Mouse (Mus musculus): Measurements from ENCODE around the gene Washc3.

Gene Washc3

DNA sequence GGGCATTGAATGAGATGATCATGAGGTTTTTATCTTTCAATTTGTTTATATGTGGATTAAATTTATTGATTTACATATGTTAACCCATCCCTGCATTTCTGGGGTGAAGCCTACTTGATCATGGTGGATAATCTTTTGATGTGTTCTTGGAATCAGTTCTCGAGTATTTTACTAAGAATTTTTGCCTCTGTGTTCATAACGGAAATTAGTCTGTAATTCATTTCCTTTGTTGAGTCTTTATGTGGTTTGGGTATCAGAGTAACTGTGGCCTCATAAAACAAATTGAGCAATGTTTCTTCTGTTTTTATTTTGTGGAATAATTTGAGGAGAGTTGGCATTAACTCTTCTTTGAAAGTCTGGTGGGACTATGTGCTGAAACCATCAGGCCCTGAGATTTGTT, 54.7 kb downstream of the Washc3 start:
- no peak for DNase-seq (ENCODE audit: low spot score in 2 of 2)

DNA sequence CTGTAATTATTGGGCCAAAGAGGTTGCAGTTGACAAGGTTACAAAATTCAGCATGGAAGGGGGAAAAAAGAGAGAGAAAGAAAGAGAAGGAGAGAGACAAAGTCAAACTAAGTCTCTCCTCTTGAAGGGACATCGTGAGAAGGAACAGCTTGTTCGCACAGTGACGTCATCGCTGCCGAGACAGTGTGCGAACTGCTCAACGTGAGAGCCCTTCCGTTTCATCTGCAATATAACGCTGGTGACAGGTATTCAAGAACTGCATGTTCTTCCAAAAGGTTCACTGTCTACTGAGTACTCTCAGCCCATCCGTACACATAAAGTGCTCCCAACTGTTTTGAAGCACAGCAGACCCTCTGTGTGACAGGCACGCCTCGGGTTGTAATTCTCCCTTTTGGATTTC, 59.4 kb downstream of the Washc3 start:
- DNase-seq (ENCODE audit: low spot score in 2 of 2), result no peak

DNA sequence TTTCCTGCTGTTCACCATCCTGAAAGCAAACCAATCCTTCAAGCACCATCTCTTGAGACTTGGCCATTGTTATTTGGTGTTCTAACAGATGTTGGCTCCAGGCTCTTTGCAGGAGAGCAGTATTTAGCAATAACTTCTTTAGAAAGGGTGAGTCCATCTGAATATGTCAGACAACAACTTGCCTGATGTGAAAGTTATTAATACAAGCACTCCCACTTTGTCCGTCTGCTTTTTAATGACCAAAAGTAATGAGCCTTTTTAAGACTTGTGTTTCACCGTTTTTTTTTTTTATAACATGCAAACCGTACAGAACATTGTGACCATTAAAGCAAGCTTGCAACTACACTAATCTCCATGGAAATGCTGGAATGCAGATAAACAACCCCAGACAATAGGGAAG, 60.3 kb downstream of the Washc3 start:
- no peak for DNase-seq (ENCODE audit: low spot score in 2 of 2)

DNA sequence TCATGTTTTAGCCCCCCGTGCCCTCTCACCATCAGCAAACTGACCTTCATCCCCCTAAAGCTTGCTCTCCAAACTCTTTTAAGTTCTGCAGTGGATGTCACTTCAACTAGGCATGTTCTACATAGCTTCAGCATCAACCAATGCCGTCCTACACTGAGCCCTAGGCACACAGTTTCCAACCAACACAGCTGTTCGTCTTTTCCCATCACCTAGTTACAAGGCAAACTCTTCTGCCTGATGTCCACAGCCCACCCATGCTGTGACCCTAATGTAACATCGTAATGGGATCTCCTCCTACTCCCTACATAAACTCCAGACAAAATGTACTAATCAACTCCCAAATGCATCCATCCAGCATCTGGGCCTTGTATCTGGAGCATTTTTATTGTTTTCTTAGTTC, 62.5 kb downstream of the Washc3 start:
- no peak for DNase-seq (ENCODE audit: low spot score in 2 of 2)

DNA sequence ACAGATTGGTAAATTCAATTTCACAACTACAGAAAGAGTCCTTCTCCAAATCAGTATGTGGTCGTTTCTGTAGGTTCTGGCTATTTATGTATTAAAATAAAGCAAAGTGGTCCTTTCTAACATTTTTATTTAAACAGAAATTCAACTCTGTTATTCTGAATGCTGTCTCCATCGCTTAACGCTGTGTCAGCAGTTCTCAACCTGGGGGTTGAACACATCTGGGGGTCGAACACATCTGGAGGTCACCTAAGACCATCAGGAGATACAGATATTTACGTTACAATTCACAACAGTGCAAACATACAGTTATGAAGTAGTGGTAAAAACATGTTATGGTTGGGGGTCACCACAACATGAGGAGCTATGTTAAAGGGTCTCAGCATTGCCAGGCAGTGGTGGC, 73.2 kb downstream of the Washc3 start:
- no peak for DNase-seq (ENCODE audit: low spot score in 2 of 2)

DNA sequence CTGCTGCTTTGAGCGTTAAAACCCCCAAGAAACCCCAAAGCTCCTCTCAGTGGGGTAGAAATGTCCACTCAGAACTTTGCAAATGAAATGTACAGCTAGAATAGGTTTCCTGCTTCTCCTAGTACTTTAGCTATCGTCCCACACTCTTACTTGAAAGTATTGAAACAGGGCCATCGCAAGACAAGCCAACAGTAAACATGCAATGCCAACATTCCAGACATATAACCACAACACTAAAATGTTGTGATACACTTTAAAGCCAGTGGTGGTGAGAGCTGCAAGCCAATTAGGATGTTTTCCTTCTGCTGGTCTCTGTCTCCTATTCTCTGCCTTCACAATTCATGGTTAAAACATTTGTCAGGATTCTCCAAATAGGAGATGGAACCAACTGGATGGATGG, 80.8 kb downstream of the Washc3 start:
- DNase-seq (ENCODE audit: low spot score in 2 of 2), result no peak

DNA sequence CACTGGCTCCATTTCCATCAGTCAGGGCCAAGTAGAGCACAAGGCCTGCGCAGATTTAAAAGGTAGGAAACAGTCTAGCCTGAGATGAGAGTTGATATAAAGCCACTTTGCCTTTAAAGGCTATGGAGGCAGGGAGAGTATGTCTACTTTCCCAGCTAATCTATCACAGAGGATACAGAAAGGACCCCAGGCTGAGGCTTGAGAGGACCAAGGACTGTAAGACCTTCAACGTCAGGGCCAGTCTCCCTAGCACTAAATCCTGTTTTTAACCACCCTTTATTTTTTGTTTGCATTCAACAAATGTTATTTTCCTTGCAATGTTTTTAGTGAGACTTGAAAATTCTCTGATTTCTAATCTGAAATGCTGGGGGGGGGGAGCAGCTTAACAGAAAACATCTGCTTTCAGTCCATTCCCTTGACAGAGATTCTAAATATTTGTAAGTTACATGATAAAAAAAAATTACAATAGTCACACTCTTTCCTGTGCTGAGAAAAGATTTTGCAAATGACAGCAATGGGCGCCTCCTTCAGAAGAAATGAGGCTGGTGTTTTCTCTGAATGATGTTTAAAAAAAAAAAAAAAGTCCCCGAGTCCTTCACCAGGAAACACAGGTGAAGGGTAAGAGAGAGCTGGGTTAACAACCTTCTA, 83.6 kb downstream of the Washc3 start:
- DNase-seq (ENCODE audit: low spot score in 2 of 2), result no peak

DNA sequence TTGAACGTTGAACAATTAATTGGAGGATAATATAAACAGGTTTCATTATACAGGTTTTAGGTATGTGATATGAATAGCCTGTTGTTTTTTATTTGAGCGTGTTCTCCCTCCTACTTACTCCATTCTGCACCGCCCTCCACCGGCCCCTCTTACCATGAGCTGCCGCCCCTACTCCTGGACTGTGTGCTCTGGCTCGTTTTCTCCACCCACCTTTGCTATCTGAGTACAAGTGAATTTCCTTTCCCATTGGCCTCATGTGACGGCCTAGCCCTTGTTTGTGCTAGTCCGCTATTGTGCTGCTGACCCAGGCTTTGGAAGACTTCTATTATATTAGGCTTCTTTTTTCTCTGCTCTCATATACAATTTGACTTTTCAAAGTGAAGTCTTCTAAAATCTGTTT, 86.4 kb downstream of the Washc3 start:
- DNase-seq (ENCODE audit: low spot score in 2 of 2), result no peak

DNA sequence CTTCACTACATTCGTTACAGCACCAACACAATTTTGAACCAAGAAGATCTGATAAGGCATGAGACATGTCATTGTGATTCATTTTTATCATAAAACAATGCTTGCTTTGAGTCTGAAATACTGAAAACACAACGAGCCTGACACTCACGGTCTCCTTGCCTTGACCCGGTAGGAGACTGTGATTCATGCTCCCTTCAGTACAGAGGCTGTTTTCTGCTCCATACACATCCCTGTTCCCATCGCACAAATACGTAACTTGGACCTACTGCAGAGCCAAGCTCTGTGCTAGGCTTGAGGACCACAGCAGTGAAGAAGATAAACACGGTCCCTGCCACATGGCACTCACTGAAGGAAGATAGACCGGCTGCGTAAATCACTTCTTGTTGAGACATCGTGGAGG, 87.2 kb downstream of the Washc3 start:
- no peak for DNase-seq (ENCODE audit: low spot score in 2 of 2)

DNA sequence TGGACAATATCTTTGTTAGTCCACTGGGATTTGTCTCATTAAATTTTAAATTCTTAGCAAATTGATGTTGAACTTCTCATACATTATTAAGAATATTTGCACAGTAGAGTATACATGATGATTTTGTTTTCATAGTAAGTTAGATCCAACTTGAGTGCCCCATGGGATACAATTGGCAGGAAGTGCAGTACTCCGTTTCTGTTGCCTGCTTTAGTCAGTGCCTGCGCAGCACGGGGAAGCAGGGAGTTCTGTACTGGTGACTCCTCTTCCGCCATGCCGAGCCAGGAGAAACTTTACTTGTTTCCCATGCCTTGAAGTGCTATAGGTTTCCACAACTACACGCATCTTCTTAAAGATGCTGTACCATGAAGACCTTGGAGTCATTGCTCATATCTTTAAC, 94.2 kb downstream of the Washc3 start:
- DNase-seq (ENCODE audit: low spot score in 2 of 2), result no peak

Data from right cerebral cortex, postnatal 10 days (tissue).